In genomic region chr14:21101562-21101961, GRCm38 (mm10) we compare ENCODE assay signal across 9 mouse cellular contexts. TPM values are rescaled to one million over a fixed set of nuclear protein-coding genes. Genes with fewer than 3 reads are reported as not detected.
DNase-seq lines count a peak whose midpoint lies in the region; ATAC-seq lines count a peak whose summit lies in the region.
"Had no signal": no experiment of that assay in that cellular context is flagged by ENCODE, and none has a peak within 500 bp of the region (broad histone marks: within the 10 kb centered on the region; RNA-seq: fewer than 3 reads in every experiment).

No protein-coding gene starts in this region.

- ATAC-seq in granulocyte monocyte progenitor cell, adult 5-6 weeks (replicated peaks; ENCODE audit: poor library complexity, severe bottlenecking): peak; percentile 35; the same call in 1 of the 2 replicates
- ATAC-seq in limb, embryonic 15.5 days (ENCODE audit: insufficient number of reproducible peaks, low FRiP score, low TSS enrichment, low read depth): no peak
- ATAC-seq in forebrain, embryonic 16.5 days: no peak

- no peak overlapping the region for H3K9ac ChIP-seq in limb, embryonic 15.5 days
- no peak overlapping the region for H3K9ac ChIP-seq in forebrain, embryonic 16.5 days (replicated peaks; ENCODE audit: low read depth, low read length)

- no peaks in the 10 kb centered on the region for H3K27me3 ChIP-seq in limb, embryonic 15.5 days
- no peaks in the 10 kb centered on the region for H3K27me3 ChIP-seq in forebrain, embryonic 16.5 days (replicated peaks; ENCODE audit: control insufficient read depth, insufficient read depth, low read length)

- DNase-seq in adrenal gland, postnatal 10 days: peak; percentile 43
- no peak for DNase-seq in adrenal gland, adult 2 months
- peak; percentile 9 for DNase-seq in 3134 (ENCODE audit: extremely low read depth, insufficient read length, low spot score)
- no peak for DNase-seq in cerebellum, adult 9-11 months
- DNase-seq in cerebellum, adult 11-12 months: no peak
- DNase-seq: B cell, adult 2 months had no signal

- 54% methylated on average over 7 of the region's 7 CpGs for WGBS in limb, embryonic 15.5 days
- 59% methylated on average over 7 of the region's 7 CpGs for WGBS in forebrain, embryonic 16.5 days

- peaks cover 9% of the 10 kb centered on the region; the same call in 1 of the 2 replicates for H3K4me1 ChIP-seq in limb, embryonic 15.5 days
- no peaks in the 10 kb centered on the region; the same call in 1 of the 2 replicates for H3K4me1 ChIP-seq in forebrain, embryonic 16.5 days (replicated peaks; ENCODE audit: control insufficient read depth, insufficient read depth, low read length)

- no peak overlapping the region for H3K4me3 ChIP-seq in limb, embryonic 15.5 days
- H3K4me3 ChIP-seq in forebrain, embryonic 16.5 days (replicated peaks; ENCODE audit: low read length): no peak overlapping the region

- H3K36me3 ChIP-seq in limb, embryonic 15.5 days: no peaks in the 10 kb centered on the region
- no peaks in the 10 kb centered on the region for H3K36me3 ChIP-seq in forebrain, embryonic 16.5 days (ENCODE audit: control insufficient read depth, insufficient read depth)

- H3K4me2 ChIP-seq in limb, embryonic 15.5 days: no peak overlapping the region
- H3K4me2 ChIP-seq in forebrain, embryonic 16.5 days (ENCODE audit: low read length): no peak overlapping the region

- no peaks in the 10 kb centered on the region for H3K9me3 ChIP-seq in limb, embryonic 15.5 days
- H3K9me3 ChIP-seq in forebrain, embryonic 16.5 days (ENCODE audit: control insufficient read depth, low read length): no peaks in the 10 kb centered on the region

- 0 out of 2 replicates have a peak overlapping the region, but pooled peaks have one; percentile 11 for H3K27ac ChIP-seq in limb, embryonic 15.5 days
- H3K27ac ChIP-seq in forebrain, embryonic 16.5 days (ENCODE audit: low read length): no peak overlapping the region; the same call in 1 of the 2 replicates

RNA-seq across cellular contexts. Expression of gene Adk, which starts 49.2 kb away (rescaled TPM):
- total RNA-seq in adrenal gland, postnatal 10 days (2021): 100 to 1,000 TPM; 120 to 147 TPM
- 100 to 1,000 TPM; 103 to 124 TPM for total RNA-seq in adrenal gland, adult 2 months (2021)
- 11.8 and 12.4 TPM in 2 replicates for polyA plus RNA-seq in adrenal gland, adult 2 months (2012; rRNA removed)
- total RNA-seq in granulocyte monocyte progenitor cell, adult 5-6 weeks (2014; fragmentation: Nextera tagmentation): 69.1 and 73.1 TPM in 2 replicates
- 96.7 and 125 TPM in 2 replicates for total RNA-seq in granulocyte monocyte progenitor cell, adult 5-6 weeks (2017)
- polyA plus RNA-seq in limb, embryonic 15.5 days (2015; fragmentation: Nextera tagmentation; extraction: Ambion mirVana): 148 TPM in 2 replicates
- 71.9 and 82.3 TPM in 2 replicates for polyA plus RNA-seq in forebrain, embryonic 16.5 days (2015; fragmentation: Nextera tagmentation; extraction: Ambion mirVana)

RNA-seq across cellular contexts. Expression of gene Ap3m1, which starts 49.3 kb away (rescaled TPM):
- 10 to 100 TPM; 72.5 to 74.6 TPM for total RNA-seq in adrenal gland, postnatal 10 days (2021)
- total RNA-seq in adrenal gland, adult 2 months (2021): 100 to 1,000 TPM; 106 to 109 TPM
- polyA plus RNA-seq in adrenal gland, adult 2 months (2012; rRNA removed): 9.0 and 10.3 TPM in 2 replicates
- total RNA-seq in granulocyte monocyte progenitor cell, adult 5-6 weeks (2014; fragmentation: Nextera tagmentation): 54.1 and 71.7 TPM in 2 replicates
- total RNA-seq in granulocyte monocyte progenitor cell, adult 5-6 weeks (2017): 66.0 and 83.4 TPM in 2 replicates
- 69.4 and 72.4 TPM in 2 replicates for polyA plus RNA-seq in limb, embryonic 15.5 days (2015; fragmentation: Nextera tagmentation; extraction: Ambion mirVana)
- 101 and 109 TPM in 2 replicates for polyA plus RNA-seq in forebrain, embryonic 16.5 days (2015; fragmentation: Nextera tagmentation; extraction: Ambion mirVana)

Comparison
In these comparisons a context has a peak if more than half of its experiments do, and no peak if none do; other contexts are left out.
1. DNase-seq: peak in adrenal gland, postnatal 10 days (single experiment) and 3134 (single experiment); none in adrenal gland, adult 2 months (single experiment), cerebellum, adult 9-11 months (single experiment) and cerebellum, adult 11-12 months (single experiment).